ENCODE assay signal across 8 mouse cellular contexts in the genomic region with DNA sequence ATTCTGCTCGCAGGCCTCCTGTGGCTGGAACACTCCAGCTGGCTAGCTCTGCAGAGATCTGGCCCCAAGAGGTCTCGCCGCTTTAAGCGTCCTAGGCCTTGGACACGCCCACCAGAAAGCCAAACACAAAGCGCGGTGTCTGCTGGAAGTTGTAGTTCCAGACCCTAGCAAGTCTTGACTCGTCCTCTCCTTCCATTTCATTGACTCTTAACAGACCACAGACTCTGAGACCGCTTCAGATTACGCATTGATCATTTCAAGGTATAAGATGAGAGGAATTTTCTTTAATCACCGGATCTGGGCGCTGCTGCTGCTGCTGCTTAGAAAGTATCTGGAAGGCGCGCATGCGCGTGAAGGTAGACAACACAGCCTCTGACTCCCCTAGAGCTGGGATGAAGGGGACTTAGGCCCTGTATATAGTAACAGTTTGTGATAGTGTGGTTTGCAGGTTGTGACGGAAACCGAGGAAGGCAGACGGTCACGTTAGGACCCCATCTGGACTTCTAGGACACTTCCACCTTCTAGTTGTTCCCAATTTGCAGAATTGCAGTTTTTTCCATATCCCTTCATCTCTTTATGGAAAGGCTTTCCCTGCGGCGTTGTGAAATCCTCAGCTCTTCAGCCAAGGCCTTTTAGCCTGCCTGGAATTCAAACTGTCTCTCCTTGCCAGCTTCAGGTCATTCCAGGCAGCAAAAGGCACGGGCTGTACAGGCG. TPM values are rescaled to one million over a fixed set of nuclear protein-coding genes. Genes with fewer than 3 reads are reported as not detected.
A peak's percentile ranks its signal among the peaks of the same experiment; 100 is the strongest.
DNase-seq lines count a peak whose midpoint lies in the region; ATAC-seq and TF ChIP-seq lines count a peak whose summit lies in the region.

No protein-coding gene starts in this region.

- peak overlapping the region; percentile 35 for H3K9ac ChIP-seq in lung, embryonic 14.5 days

- H3K4me3 ChIP-seq in lung, embryonic 14.5 days (ENCODE audit: low read depth, low read length) = peak overlapping the region; percentile 38

- H3K4me1 ChIP-seq in lung, embryonic 14.5 days (ENCODE audit: insufficient read depth) = peaks cover 2% of the 10 kb centered on the region; the same call in 1 of the 2 replicates

- H3K27ac ChIP-seq in lung, embryonic 14.5 days (ENCODE audit: low read depth) = peak overlapping the region; percentile 60; the same call in 1 of the 2 replicates

- ATAC-seq in frontal cortex, adult (ENCODE audit: low TSS enrichment) = peak; percentile 97
- ATAC-seq in hematopoietic stem cell, adult 5-6 weeks (replicated peaks in 1 of 2; ENCODE audit: insufficient read depth in 1 of 2, low FRiP score in 2 of 2, low TSS enrichment in 1 of 2, low read depth in 1 of 2, poor library complexity in 2 of 2, severe bottlenecking in 2 of 2) = peak; percentile 98 to 99
- peak; percentile 99 for ATAC-seq in lung, embryonic 14.5 days (ENCODE audit: insufficient read depth)
- ATAC-seq in neutrophil, adult 5-6 weeks (ENCODE audit: extremely low read depth, insufficient number of reproducible peaks, low FRiP score, poor library complexity, severe bottlenecking) = peak; percentile 97

- no peaks in the 10 kb centered on the region for H3K27me3 ChIP-seq in lung, embryonic 14.5 days (ENCODE audit: insufficient read depth, low read length)

- peak; percentile 89 for DNase-seq in Muller cell, postnatal 12 days (ENCODE audit: inconsistent ontology term)
- peak; percentile 93 for DNase-seq in cerebellum, adult 9-11 months
- peak; percentile 91 for DNase-seq in layer of hippocampus, adult 8-10 months (ENCODE audit: low spot score in 2 of 2)
- peak; percentile 97 for DNase-seq in lung, embryonic 14.5 days
- peak; percentile 89 for DNase-seq in testis, postnatal 14 days (ENCODE audit: low spot score)

- peak overlapping the region; percentile 59 for H3K4me2 ChIP-seq in lung, embryonic 14.5 days

- no peak for TF ChIP-seq CTCF in lung, embryonic 14.5 days (IDR thresholded peaks at IDR 0.05; ENCODE audit: low read depth)

- no peaks in the 10 kb centered on the region for H3K36me3 ChIP-seq in lung, embryonic 14.5 days (ENCODE audit: insufficient read depth)

- H3K9me3 ChIP-seq in lung, embryonic 14.5 days (ENCODE audit: low read depth, low read length) = no peaks in the 10 kb centered on the region

- 15% methylated on average over 24 of the region's 24 CpGs for WGBS in lung, embryonic 14.5 days

RNA-seq across cellular contexts. Expression of gene Abca1, which starts 36.5 kb away (rescaled TPM):
- 14.6 and 22.5 TPM in 2 replicates for total RNA-seq in hematopoietic stem cell, adult 5-6 weeks (2017)
- total RNA-seq in layer of hippocampus, adult 8-10 months (2022) = 10 to 100 TPM; 23.5 to 37.9 (median 28.2) TPM
- polyA plus RNA-seq in lung, embryonic 14.5 days (2014; fragmentation: Nextera tagmentation; extraction: Ambion mirVana) = 13.6 and 14.3 TPM in 2 replicates
- total RNA-seq in neutrophil, adult 5-6 weeks (2017) = 75.5 and 86.1 TPM in 2 replicates

Comparison
In these comparisons a context has a peak if more than half of its experiments do, and no peak if none do; other contexts are left out.
1. Peak in every context shown above with its lines: DNase-seq, ATAC-seq, H3K4me3 ChIP-seq and H3K27ac ChIP-seq.